Comparison of ENCODE assay signal across 8 mouse cellular contexts in the genomic region with DNA sequence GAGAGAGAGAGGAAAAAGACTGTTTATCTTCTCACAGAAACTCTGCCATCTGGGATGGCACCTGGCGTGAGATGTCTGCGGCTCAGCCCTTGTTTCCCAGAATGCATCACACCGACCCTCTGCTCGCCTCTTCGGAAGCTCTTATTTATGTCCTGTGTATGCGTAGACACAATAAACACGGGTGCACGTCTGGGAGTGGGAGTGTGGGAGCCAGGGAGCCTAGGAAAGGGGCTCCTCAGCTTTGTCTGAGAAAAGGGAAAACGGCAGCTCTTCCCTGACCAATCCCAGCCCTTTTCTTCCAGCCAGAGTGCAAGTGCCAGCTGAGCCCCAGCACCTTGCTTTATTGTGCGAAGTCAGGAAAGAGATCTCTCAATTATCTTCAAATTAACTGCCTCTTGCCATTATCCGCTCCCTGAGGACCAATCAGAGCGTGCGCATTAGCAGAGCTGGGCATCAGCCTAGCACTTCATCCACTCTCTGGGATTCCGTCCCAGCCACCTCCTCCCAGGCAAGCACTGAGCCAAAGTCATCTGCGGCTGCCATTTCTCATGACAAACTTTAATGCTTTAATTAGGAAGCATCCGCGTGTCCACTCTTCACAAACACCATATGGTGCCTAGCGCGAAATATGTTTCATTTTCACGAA.
DNase-seq lines count a peak whose midpoint lies in the region; ATAC-seq and TF ChIP-seq lines count a peak whose summit lies in the region.

No protein-coding gene starts in this region.

- H3K9ac ChIP-seq in ES-Bruce4 (ENCODE audit: low read depth, poor library complexity, severe bottlenecking) = peak overlapping the region; percentile 1; the same call in 1 of the 2 replicates
- H3K9ac ChIP-seq in forebrain, embryonic 13.5 days = peak overlapping the region; percentile 43; the same call in 1 of the 2 replicates
- H3K9ac ChIP-seq in hindbrain, embryonic 14.5 days = peak overlapping the region; percentile 48
- H3K9ac ChIP-seq in limb, embryonic 15.5 days = no peak overlapping the region

- no peak overlapping the region for H3K27ac ChIP-seq in ES-Bruce4 (ENCODE audit: insufficient read depth, low read length)
- H3K27ac ChIP-seq in forebrain, embryonic 13.5 days = peak overlapping the region; percentile 87
- H3K27ac ChIP-seq in hindbrain, embryonic 14.5 days = peak overlapping the region; percentile 75
- H3K27ac ChIP-seq in limb, embryonic 15.5 days = no peak overlapping the region

- no peaks in the 10 kb centered on the region for H3K27me3 ChIP-seq in ES-Bruce4 (ENCODE audit: control insufficient read depth, insufficient read depth, low read length, poor library complexity, severe bottlenecking)
- no peaks in the 10 kb centered on the region for H3K27me3 ChIP-seq in forebrain, embryonic 13.5 days
- no peaks in the 10 kb centered on the region for H3K27me3 ChIP-seq in hindbrain, embryonic 14.5 days (ENCODE audit: control insufficient read depth, insufficient read depth, low read length)
- no peaks in the 10 kb centered on the region for H3K27me3 ChIP-seq in limb, embryonic 15.5 days

- peak; percentile 44 for DNase-seq in ZHBTc4 (ENCODE audit: low read depth, low spot score)
- peak; percentile 78 for DNase-seq in hindbrain, embryonic 14.5 days (ENCODE audit: low spot score)
- peak; percentile 70 to 74 for DNase-seq in right cerebral cortex, postnatal 10 days (ENCODE audit: low spot score in 2 of 2)
- no peak for DNase-seq in spleen, postnatal 4 days (ENCODE audit: low spot score in 2 of 2)
- no peak for DNase-seq in ovary, postnatal 36 days (ENCODE audit: low spot score)

- TF ChIP-seq POLR2A in ES-Bruce4 (IDR thresholded peaks at IDR 0.05; ENCODE audit: insufficient read depth, low read length) = no peak

- no peaks in the 10 kb centered on the region for H3K9me3 ChIP-seq in ES-Bruce4 (replicated peaks; ENCODE audit: control insufficient read depth, insufficient read depth, low read length, poor library complexity, severe bottlenecking)
- no peaks in the 10 kb centered on the region for H3K9me3 ChIP-seq in forebrain, embryonic 13.5 days (replicated peaks)
- H3K9me3 ChIP-seq in hindbrain, embryonic 14.5 days (ENCODE audit: control insufficient read depth, low read length) = no peaks in the 10 kb centered on the region
- H3K9me3 ChIP-seq in limb, embryonic 15.5 days = no peaks in the 10 kb centered on the region

- no peaks in the 10 kb centered on the region for H3K36me3 ChIP-seq in ES-Bruce4 (ENCODE audit: control insufficient read depth, insufficient read depth, low read length, poor library complexity, severe bottlenecking)
- no peaks in the 10 kb centered on the region for H3K36me3 ChIP-seq in forebrain, embryonic 13.5 days (ENCODE audit: poor library complexity, severe bottlenecking)
- H3K36me3 ChIP-seq in hindbrain, embryonic 14.5 days (replicated peaks; ENCODE audit: control insufficient read depth, insufficient read depth) = no peaks in the 10 kb centered on the region
- no peaks in the 10 kb centered on the region for H3K36me3 ChIP-seq in limb, embryonic 15.5 days

- no peaks in the 10 kb centered on the region for H3K4me1 ChIP-seq in ES-Bruce4 (ENCODE audit: control insufficient read depth, insufficient read depth, low read length)
- peaks cover 38% of the 10 kb centered on the region for H3K4me1 ChIP-seq in forebrain, embryonic 13.5 days
- H3K4me1 ChIP-seq in hindbrain, embryonic 14.5 days (replicated peaks; ENCODE audit: control insufficient read depth, insufficient read depth, low read length) = peaks cover 24% of the 10 kb centered on the region
- peaks cover 25% of the 10 kb centered on the region for H3K4me1 ChIP-seq in limb, embryonic 15.5 days

- peak overlapping the region; percentile 14 for H3K4me3 ChIP-seq in ES-Bruce4 (ENCODE audit: low read depth, low read length)
- H3K4me3 ChIP-seq in forebrain, embryonic 13.5 days = peak overlapping the region; percentile 28
- peak overlapping the region; percentile 17 for H3K4me3 ChIP-seq in hindbrain, embryonic 14.5 days (replicated peaks; ENCODE audit: low read length)
- H3K4me3 ChIP-seq in limb, embryonic 15.5 days = no peak overlapping the region

- H3K4me2 ChIP-seq in forebrain, embryonic 13.5 days = peak overlapping the region; percentile 51
- H3K4me2 ChIP-seq in hindbrain, embryonic 14.5 days (replicated peaks) = peak overlapping the region; percentile 51
- H3K4me2 ChIP-seq in limb, embryonic 15.5 days = peak overlapping the region; percentile 6; the same call in 1 of the 2 replicates

- WGBS in forebrain, embryonic 13.5 days = 15% methylated on average over 20 of the region's 20 CpGs
- 17% methylated on average over 20 of the region's 20 CpGs for WGBS in hindbrain, embryonic 14.5 days
- WGBS in limb, embryonic 15.5 days = 50% methylated on average over 20 of the region's 20 CpGs

- ATAC-seq in forebrain, embryonic 13.5 days = peak; percentile 91
- ATAC-seq in hindbrain, embryonic 14.5 days (ENCODE audit: low FRiP score) = peak; percentile 89
- ATAC-seq in limb, embryonic 15.5 days (ENCODE audit: insufficient number of reproducible peaks, low FRiP score, low TSS enrichment, low read depth) = no peak

- TF ChIP-seq EP300 in ES-Bruce4 (IDR thresholded peaks at IDR 0.05; ENCODE audit: insufficient read depth, low read depth, low read length) = no peak

- TF ChIP-seq CTCF in ES-Bruce4 (IDR thresholded peaks at IDR 0.05; ENCODE audit: low read depth, low read length) = no peak

Comparison
In these comparisons a context has a peak if more than half of its experiments do, and no peak if none do; other contexts are left out.
1. H3K27ac ChIP-seq: peak in forebrain, embryonic 13.5 days (single experiment) and hindbrain, embryonic 14.5 days (single experiment); none in ES-Bruce4 (single experiment) and limb, embryonic 15.5 days (single experiment).
2. DNase-seq: peak in ZHBTc4 (single experiment), hindbrain, embryonic 14.5 days (single experiment) and right cerebral cortex, postnatal 10 days (2 of 2); none in spleen, postnatal 4 days (0 of 2) and ovary, postnatal 36 days (single experiment).
3. Peak in every context shown above with its lines, with median percentiles within 50 percentile points of each other: H3K4me2 ChIP-seq.